Mouse (Mus musculus) neutrophil, adult 65 days (primary cell): ENCODE results near the gene Iqcf5. TPM values are rescaled to one million over a fixed set of nuclear protein-coding genes. Genes with fewer than 3 reads are reported as not detected.

Experiments used
- total RNA-seq: library from RNA; stranded (reverse); gene quantifications from 2 replicates; pipeline ENCODE4 v1.2.4, GENCODE M21; 2023

Iqcf5 gene
- total RNA-seq, result not detected in 2 replicates

DNA sequence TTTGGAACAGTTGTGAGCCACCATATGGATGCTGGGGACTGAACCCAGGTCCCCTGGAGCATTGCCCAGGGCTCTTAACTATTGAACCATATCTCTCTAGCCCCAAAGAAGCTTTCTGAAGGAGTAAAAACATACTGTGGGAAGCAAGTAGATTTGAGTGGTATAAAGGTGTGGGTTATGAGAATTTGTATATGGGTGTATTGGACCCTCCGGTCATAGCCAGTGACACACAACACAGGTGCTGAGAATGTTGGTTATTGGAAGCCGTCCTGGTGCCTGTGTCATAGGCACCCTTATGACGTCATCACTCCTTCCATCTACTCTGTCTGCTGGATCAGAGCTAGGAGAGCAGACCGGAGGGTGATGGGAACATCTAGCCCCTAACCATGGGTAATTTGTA, at the start of gene Iqcf5:
Gene Iqcf5 (plus strand): TSS at position 301 of the 400 bp plus-strand sequence.

DNA sequence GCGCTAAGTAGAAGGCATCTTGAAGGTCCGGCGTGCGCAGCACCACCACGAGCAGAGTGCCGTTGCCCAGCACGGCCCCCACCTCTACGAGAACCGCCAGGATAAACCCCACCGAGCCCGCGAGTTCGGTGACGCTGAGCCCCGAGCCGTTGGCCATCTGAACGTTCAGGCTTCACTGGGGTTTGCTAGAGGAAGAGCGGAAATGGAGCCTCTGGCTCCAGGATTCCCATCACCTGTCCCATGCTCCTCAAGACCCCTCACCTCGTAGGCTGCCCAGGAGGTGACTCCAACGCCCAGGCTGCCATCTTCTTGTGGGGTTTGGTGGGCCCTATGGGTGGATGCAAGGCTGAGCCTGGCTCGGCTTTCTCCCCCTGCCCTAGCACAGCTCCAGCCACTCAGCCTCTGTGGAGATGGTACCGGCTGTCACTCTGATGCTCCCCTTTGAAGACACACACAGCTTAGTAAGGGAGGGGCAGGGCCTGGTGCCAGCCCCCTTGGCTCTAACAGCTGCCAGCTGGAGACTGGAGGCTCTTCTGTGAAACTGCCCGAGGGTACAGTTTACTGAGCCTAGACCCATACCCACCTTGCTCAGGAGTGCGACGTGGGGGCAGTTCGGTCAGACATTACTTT, 48.7 kb upstream of the Iqcf5 start, which contains the start of gene Gpr62:
Gene Gpr62 (minus strand): TSS at position 368 of the 630 bp plus-strand sequence.

DNA sequence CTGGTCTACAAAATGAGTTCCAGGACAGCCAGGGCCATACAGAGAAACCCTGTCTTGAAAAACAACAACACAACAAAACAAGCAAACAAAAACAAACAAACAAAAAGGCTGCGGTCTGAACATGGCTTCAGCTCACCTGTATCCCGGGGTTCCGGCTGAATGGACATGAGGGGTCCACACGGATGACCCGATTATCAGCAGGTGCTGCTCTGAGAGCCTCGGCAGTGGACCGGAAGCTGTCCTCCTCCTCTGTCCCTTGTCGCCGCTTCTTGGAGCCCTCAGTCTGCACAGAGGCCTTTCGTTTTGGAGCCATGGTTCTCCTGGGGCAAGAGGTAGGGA, 38.7 kb upstream of the Iqcf5 start, which contains the start of gene Rrp9:
Gene Rrp9 (plus strand): TSS at position 301 of the 339 bp plus-strand sequence.

DNA sequence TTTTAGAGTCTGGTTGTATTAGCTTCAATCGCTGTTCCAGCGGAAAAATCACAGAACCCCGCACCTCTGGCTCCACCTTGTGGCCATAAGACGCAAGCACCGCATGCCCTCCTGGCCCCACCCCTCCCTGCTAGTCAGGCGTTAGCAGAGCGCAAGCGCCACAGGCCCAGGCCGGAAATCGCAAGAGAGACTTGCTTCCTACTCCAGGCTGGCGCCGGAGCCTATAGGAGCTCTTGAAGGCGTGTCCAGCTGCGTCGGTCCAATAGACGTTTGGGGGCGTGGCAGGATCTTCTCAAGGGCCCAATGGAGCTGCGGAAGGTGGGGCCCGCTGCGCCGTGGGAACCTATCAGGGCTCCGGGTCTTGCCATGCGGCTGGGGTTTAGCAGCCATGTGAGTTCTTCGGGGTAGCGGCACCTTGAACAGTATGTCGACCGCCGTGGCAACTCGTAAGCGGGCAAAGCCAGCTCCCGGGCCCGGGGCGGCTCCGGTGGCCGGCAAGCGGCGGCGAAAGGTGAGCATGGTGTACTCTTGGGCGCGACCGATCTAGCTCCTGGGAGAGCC, 37.4 kb upstream of the Iqcf5 start, which contains the start of gene Parp3:
Gene Parp3 (minus strand): TSS at position 26 of the 561 bp plus-strand sequence.

DNA sequence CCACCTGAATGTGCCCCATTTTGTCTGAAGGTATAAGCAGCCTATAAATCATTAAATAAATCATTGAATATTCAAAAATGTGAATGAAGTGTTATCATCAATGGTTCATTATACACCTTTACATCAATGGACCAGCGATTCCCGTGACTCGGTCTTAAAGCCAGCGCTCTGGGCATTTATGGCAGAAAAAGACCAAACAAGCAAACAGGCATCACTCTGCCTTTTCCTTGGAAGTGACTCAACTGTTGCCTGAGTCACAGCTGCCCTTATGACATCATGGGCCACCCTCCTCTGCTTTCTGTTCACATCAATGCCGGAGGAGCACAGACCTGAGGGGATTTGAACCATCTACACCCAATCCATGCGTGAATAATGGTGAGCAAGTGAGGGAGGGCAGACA, 14.7 kb upstream of the Iqcf5 start, which contains the start of gene Iqcf1:
Gene Iqcf1 (plus strand): TSS at position 301 of the 400 bp plus-strand sequence.

DNA sequence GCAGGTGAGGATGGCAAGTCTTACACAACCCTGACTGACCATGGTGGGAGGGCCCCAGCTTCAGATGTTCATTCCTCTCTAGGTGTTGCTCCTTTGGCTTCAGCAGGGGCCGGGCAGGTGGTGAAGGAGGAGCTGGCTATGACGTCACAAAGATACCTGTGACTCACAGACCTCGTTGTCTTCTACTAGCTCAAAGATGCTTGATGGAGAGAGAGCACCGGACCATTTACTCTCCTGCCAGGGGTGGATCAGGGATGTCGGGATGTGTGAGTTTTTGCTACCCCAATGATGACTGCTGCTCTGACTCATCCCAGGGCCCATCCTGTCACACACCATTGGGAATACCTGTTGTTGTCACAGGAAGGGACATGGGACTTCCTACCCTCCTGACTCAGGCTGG, 47.2 kb downstream of the Iqcf5 start, which contains the start of gene Iqcf3:
Gene Iqcf3 (minus strand): TSS at position 101 of the 400 bp plus-strand sequence.

Other genes starting within 250 kb of the Iqcf5 start
- 11.9 and 16.4 TPM in 2 replicates for gene Poc1a, start 233.5 kb upstream of the Iqcf5 start, total RNA-seq
- 13.4 and 16.1 TPM in 2 replicates for gene Dusp7, start 145.9 kb upstream of the Iqcf5 start, total RNA-seq
- 169 and 281 TPM in 2 replicates for gene Rpl29, start 85.1 kb upstream of the Iqcf5 start, total RNA-seq
- gene Acy1, start 76.3 kb upstream of the Iqcf5 start, total RNA-seq, result 3.3 and 4.2 TPM in 2 replicates
- 0.64 and 1.4 TPM in 2 replicates for gene Abhd14b, start 67.1 kb upstream of the Iqcf5 start, total RNA-seq
- gene Abhd14a, start 66.9 kb upstream of the Iqcf5 start, total RNA-seq, result 0.44 and 2.3 TPM in 2 replicates
- gene Pcbp4, start 61.3 kb upstream of the Iqcf5 start, total RNA-seq, result 1.1 and 3.5 TPM in 2 replicates
- not detected in 2 replicates for gene Gpr62, start 48.6 kb upstream of the Iqcf5 start, total RNA-seq
- gene Rrp9, start 38.6 kb upstream of the Iqcf5 start, total RNA-seq, result 8.6 and 15.7 TPM in 2 replicates
- gene Parp3, start 37.6 kb upstream of the Iqcf5 start, total RNA-seq, result 15.4 and 16.6 TPM in 2 replicates
- gene Iqcf1, start 14.6 kb upstream of the Iqcf5 start, total RNA-seq, result not detected in 2 replicates
- gene Iqcf3, start 47.1 kb downstream of the Iqcf5 start, total RNA-seq, result not detected in 2 replicates
- gene Iqcf4, start 56.4 kb downstream of the Iqcf5 start, total RNA-seq, result not detected in 2 replicates
- gene Iqcf6, start 112.0 kb downstream of the Iqcf5 start, total RNA-seq, result not detected in 2 replicates
- not detected in 2 replicates for gene Grm2, start 141.5 kb downstream of the Iqcf5 start, total RNA-seq
- gene Tex264, start 171.4 kb downstream of the Iqcf5 start, total RNA-seq, result 8.1 and 9.6 TPM in 2 replicates